Mouse (Mus musculus): ENCODE data around the gene Slc38a6. TPM values are rescaled to one million over a fixed set of nuclear protein-coding genes. Genes with fewer than 3 reads are reported as not detected.

The Slc38a6 gene
- total and polyA plus RNA-seq, 3 experiments: 3.1 to 6.1 TPM; not detected in 1

GRCm38 (mm10) chr12:73394571-73394970 is 108.0 kb downstream of the Slc38a6 start:
- TF ChIP-seq MEF2A (IDR thresholded peaks at IDR 0.05; ENCODE audit: extremely low read depth, insufficient replicate concordance, low read depth, low read length, poor library complexity, severe bottlenecking) (no peak), HCFC1 (IDR thresholded peaks at IDR 0.05; ENCODE audit: low read depth, low read length) (no peak), MAX (IDR thresholded peaks at IDR 0.05; ENCODE audit: low read length) (no peak), KAT2A (conservative IDR thresholded peaks at IDR 0.05; ENCODE audit: low read depth, low read length) (no peak), RAD21 (IDR thresholded peaks at IDR 0.05; ENCODE audit: low read depth, low read length) (no peak), POLR2A (IDR thresholded peaks at IDR 0.05; ENCODE audit: control insufficient read depth in 1 of 2, insufficient read depth in 1 of 2, low read depth in 1 of 2, low read length in 2 of 2, poor library complexity in 1 of 2) (no peak), RCOR1 (IDR thresholded peaks at IDR 0.05; ENCODE audit: low read depth, low read length) (no peak), ELF1 (IDR thresholded peaks at IDR 0.05; ENCODE audit: low read depth, low read length) (no peak), USF1 (IDR thresholded peaks at IDR 0.05; ENCODE audit: low read depth, low read length) (no peak)
- Histone ChIP-seq H3K4me1 (ENCODE audit: control insufficient read depth in 1 of 2, insufficient read depth in 2 of 2, low read length in 2 of 2) (peaks cover 5 to 11% of the 10 kb centered on the region in 2 experiments), H3K9me3 (replicated peaks; ENCODE audit: insufficient read depth, low read length) (no peaks in the 10 kb centered on the region), H3K36me3 (ENCODE audit: control insufficient read depth in 1 of 2, insufficient read depth in 2 of 2, low read length in 2 of 2) (peaks cover 0 to 3% of the 10 kb centered on the region in 2 experiments; a peak in 1 of 4 replicates), H3K79me2 (ENCODE audit: control insufficient read depth, insufficient read depth, low read length, poor library complexity) (no peaks in the 10 kb centered on the region), H3K4me3 (ENCODE audit: control insufficient read depth in 1 of 2, insufficient read depth in 1 of 2, low read depth in 2 of 2, low read length in 2 of 2) (no peak overlapping the region), H3K27ac (ENCODE audit: control insufficient read depth, low read depth, low read length) (no peak overlapping the region), H3K9ac (ENCODE audit: control insufficient read depth, low read depth, low read length, poor library complexity, severe bottlenecking) (no peak overlapping the region), H3K27me3 (ENCODE audit: control insufficient read depth in 1 of 2, insufficient read depth in 2 of 2, low read length in 2 of 2) (no peaks in the 10 kb centered on the region)
- no peak for DNase-seq (ENCODE audit: low read depth, low spot score)

- Histone ChIP-seq H3K9me3 (replicated peaks; ENCODE audit: insufficient read depth, low read length) (no peaks in the 10 kb centered on the region), H3K9ac (ENCODE audit: control insufficient read depth, low read depth, low read length, poor library complexity, severe bottlenecking) (no peak overlapping the region), H3K27ac (ENCODE audit: control insufficient read depth, low read depth, low read length) (no peak overlapping the region), H3K4me1 (ENCODE audit: control insufficient read depth in 1 of 2, insufficient read depth in 2 of 2, low read length in 2 of 2) (peaks cover 2 to 4% of the 10 kb centered on the region in 2 experiments; a peak in 1 of 4 replicates), H3K27me3 (ENCODE audit: control insufficient read depth in 1 of 2, insufficient read depth in 2 of 2, low read length in 2 of 2) (no peaks in the 10 kb centered on the region), H3K36me3 (ENCODE audit: control insufficient read depth in 1 of 2, insufficient read depth in 2 of 2, low read length in 2 of 2) (peaks cover 0 to 3% of the 10 kb centered on the region in 2 experiments; a peak in 1 of 4 replicates), H3K79me2 (ENCODE audit: control insufficient read depth, insufficient read depth, low read length, poor library complexity) (no peaks in the 10 kb centered on the region), H3K4me3 (ENCODE audit: control insufficient read depth in 1 of 2, insufficient read depth in 1 of 2, low read depth in 2 of 2, low read length in 2 of 2) (no peak overlapping the region)
- no peak for DNase-seq (ENCODE audit: low read depth, low spot score)
- TF ChIP-seq SMC3 (IDR thresholded peaks at IDR 0.05; ENCODE audit: low read depth, low read length) (no peak), E2F4 (IDR thresholded peaks at IDR 0.05; ENCODE audit: borderline replicate concordance, low read depth, low read length) (no peak), GATA1 (IDR thresholded peaks at IDR 0.05; ENCODE audit: low read depth, low read length) (no peak), ZC3H11A (IDR thresholded peaks at IDR 0.05; ENCODE audit: low read depth, low read length) (no peak), CHD1 (IDR thresholded peaks at IDR 0.05; ENCODE audit: low read depth, low read length) (no peak), HCFC1 (IDR thresholded peaks at IDR 0.05; ENCODE audit: low read depth, low read length) (no peak), ZKSCAN1 (IDR thresholded peaks at IDR 0.05; ENCODE audit: low read depth, low read length) (no peak), POLR2A (IDR thresholded peaks at IDR 0.05; ENCODE audit: control insufficient read depth in 1 of 2, insufficient read depth in 1 of 2, low read depth in 1 of 2, low read length in 2 of 2, poor library complexity in 1 of 2) (no peak), TCF12 (IDR thresholded peaks at IDR 0.05; ENCODE audit: low read depth, low read length) (no peak), TBP (IDR thresholded peaks at IDR 0.05; ENCODE audit: low read depth, low read length) (no peak), MYB (IDR thresholded peaks at IDR 0.05; ENCODE audit: low read depth, low read length) (no peak), GABPA (IDR thresholded peaks at IDR 0.05; ENCODE audit: low read depth, low read length) (no peak)
Observed at GRCm38 (mm10) chr12:73399426-73399825, 112.8 kb downstream of the Slc38a6 start.
